Mouse (Mus musculus): Measurements from ENCODE around the gene Slit3. TPM values are rescaled to one million over a fixed set of nuclear protein-coding genes. Genes with fewer than 3 reads are reported as not detected.

Gene Slit3
- polyA plus RNA-seq, 1 experiment from 2014 or later = 13.0 TPM

- Histone ChIP-seq H3K4me2 (no peak overlapping the region), H3K4me1 (replicated peaks) (no peaks in the 10 kb centered on the region), H3K9me3 (no peaks in the 10 kb centered on the region), H3K27ac (replicated peaks) (no peak overlapping the region), H3K27me3 (no peaks in the 10 kb centered on the region), H3K4me3 (no peak overlapping the region), H3K36me3 (peaks cover 6% of the 10 kb centered on the region; the same call in 1 of the 2 replicates), H3K9ac (no peak overlapping the region)
- no peak for ATAC-seq (ENCODE audit: low FRiP score, low read depth)
- 95% methylated on average over 5 of the region's 5 CpGs for WGBS
Measured at GRCm38 (mm10) chr11:35704927-35705326, 583.9 kb downstream of the Slit3 start.

GRCm38 (mm10) chr11:35707431-35707830 is 586.4 kb downstream of the Slit3 start:
- Histone ChIP-seq H3K9ac (no peak overlapping the region), H3K4me2 (no peak overlapping the region), H3K9me3 (no peaks in the 10 kb centered on the region), H3K36me3 (peaks cover 6% of the 10 kb centered on the region; the same call in 1 of the 2 replicates), H3K4me1 (replicated peaks) (no peaks in the 10 kb centered on the region), H3K27ac (replicated peaks) (no peak overlapping the region), H3K27me3 (no peaks in the 10 kb centered on the region), H3K4me3 (no peak overlapping the region)
- 96% methylated on average over 12 of the region's 12 CpGs for WGBS
- ATAC-seq (ENCODE audit: low FRiP score, low read depth) = no peak

- Histone ChIP-seq H3K4me2 (no peak overlapping the region), H3K9me3 (no peaks in the 10 kb centered on the region), H3K27ac (replicated peaks) (no peak overlapping the region), H3K4me1 (replicated peaks) (no peaks in the 10 kb centered on the region), H3K4me3 (no peak overlapping the region), H3K36me3 (no peaks in the 10 kb centered on the region), H3K27me3 (no peaks in the 10 kb centered on the region), H3K9ac (no peak overlapping the region)
- ATAC-seq (ENCODE audit: low FRiP score, low read depth) = no peak
- WGBS = 88% methylated on average over 6 of the region's 6 CpGs
Measured at GRCm38 (mm10) chr11:35711314-35711713, 590.3 kb downstream of the Slit3 start.

- Histone ChIP-seq H3K36me3 (no peaks in the 10 kb centered on the region), H3K4me2 (no peak overlapping the region), H3K9me3 (no peaks in the 10 kb centered on the region), H3K9ac (no peak overlapping the region), H3K27me3 (no peaks in the 10 kb centered on the region), H3K4me1 (replicated peaks) (no peaks in the 10 kb centered on the region), H3K4me3 (no peak overlapping the region), H3K27ac (replicated peaks) (no peak overlapping the region)
- no peak for ATAC-seq (ENCODE audit: low FRiP score, low read depth)
- WGBS = 92% methylated on average over 1 of the region's 1 CpGs
Measured at GRCm38 (mm10) chr11:35718881-35719280, 597.9 kb downstream of the Slit3 start.

- Histone ChIP-seq H3K36me3 (no peaks in the 10 kb centered on the region), H3K27ac (replicated peaks) (no peak overlapping the region), H3K4me1 (replicated peaks) (no peaks in the 10 kb centered on the region), H3K4me3 (no peak overlapping the region), H3K4me2 (no peak overlapping the region), H3K27me3 (no peaks in the 10 kb centered on the region), H3K9ac (no peak overlapping the region), H3K9me3 (no peaks in the 10 kb centered on the region)
- no peak for ATAC-seq (ENCODE audit: low FRiP score, low read depth)
- 87% methylated on average over 5 of the region's 5 CpGs for WGBS
Measured at GRCm38 (mm10) chr11:35723876-35724275, 602.9 kb downstream of the Slit3 start.

GRCm38 (mm10) chr11:35726341-35726846 is 605.4 kb downstream of the Slit3 start:
- ATAC-seq (ENCODE audit: low FRiP score, low read depth) = no peak
- 68% methylated on average over 8 of the region's 8 CpGs for WGBS

GRCm38 (mm10) chr11:35728200-35728599 is 607.2 kb downstream of the Slit3 start:
- H3K27me3 ChIP-seq = no peaks in the 10 kb centered on the region
- no peaks in the 10 kb centered on the region for H3K9me3 ChIP-seq
- ATAC-seq (ENCODE audit: low FRiP score, low read depth) = no peak
- no peak overlapping the region for H3K4me3 ChIP-seq
- no peak overlapping the region for H3K4me2 ChIP-seq
- H3K9ac ChIP-seq = no peak overlapping the region
- WGBS = 97% methylated on average over 1 of the region's 1 CpGs
- peaks cover 5% of the 10 kb centered on the region; the same call in 1 of the 2 replicates for H3K4me1 ChIP-seq (replicated peaks)
- no peak overlapping the region for H3K27ac ChIP-seq (replicated peaks)
- H3K36me3 ChIP-seq = no peaks in the 10 kb centered on the region

More at GRCm38 (mm10) chr11:35726341-35726846, 605.4 kb downstream of the Slit3 start:
- H3K9me3 ChIP-seq = no peaks in the 10 kb centered on the region
- no peak overlapping the region for H3K27ac ChIP-seq (replicated peaks)
- no peaks in the 10 kb centered on the region for H3K36me3 ChIP-seq
- no peaks in the 10 kb centered on the region for H3K27me3 ChIP-seq
- peaks cover 5% of the 10 kb centered on the region; the same call in 1 of the 2 replicates for H3K4me1 ChIP-seq (replicated peaks)
- H3K4me3 ChIP-seq = no peak overlapping the region
- H3K4me2 ChIP-seq = no peak overlapping the region
- H3K9ac ChIP-seq = no peak overlapping the region

- Histone ChIP-seq H3K36me3 (no peaks in the 10 kb centered on the region), H3K4me1 (replicated peaks) (peaks cover 5% of the 10 kb centered on the region; the same call in 1 of the 2 replicates), H3K27ac (replicated peaks) (no peak overlapping the region), H3K9me3 (no peaks in the 10 kb centered on the region), H3K9ac (no peak overlapping the region), H3K4me3 (no peak overlapping the region), H3K4me2 (no peak overlapping the region), H3K27me3 (no peaks in the 10 kb centered on the region)
- ATAC-seq (ENCODE audit: low FRiP score, low read depth) = no peak
- 29% methylated on average over 5 of the region's 5 CpGs for WGBS
Measured at GRCm38 (mm10) chr11:35729186-35729585, 608.2 kb downstream of the Slit3 start.

GRCm38 (mm10) chr11:35732366-35732765 is 611.3 kb downstream of the Slit3 start:
- WGBS = 69% methylated on average over 1 of the region's 1 CpGs
- H3K27me3 ChIP-seq = no peaks in the 10 kb centered on the region
- no peak overlapping the region for H3K9ac ChIP-seq
- no peaks in the 10 kb centered on the region for H3K9me3 ChIP-seq
- ATAC-seq (ENCODE audit: low FRiP score, low read depth) = no peak
- H3K36me3 ChIP-seq = no peaks in the 10 kb centered on the region
- no peak overlapping the region for H3K4me2 ChIP-seq
- H3K4me1 ChIP-seq (replicated peaks) = peaks cover 5% of the 10 kb centered on the region; the same call in 1 of the 2 replicates
- no peak overlapping the region for H3K4me3 ChIP-seq
- H3K27ac ChIP-seq (replicated peaks) = no peak overlapping the region

- Histone ChIP-seq H3K36me3 (no peaks in the 10 kb centered on the region), H3K27ac (replicated peaks) (no peak overlapping the region), H3K9me3 (no peaks in the 10 kb centered on the region), H3K4me3 (no peak overlapping the region), H3K4me2 (no peak overlapping the region), H3K27me3 (no peaks in the 10 kb centered on the region), H3K4me1 (replicated peaks) (no peaks in the 10 kb centered on the region), H3K9ac (no peak overlapping the region)
- ATAC-seq (ENCODE audit: low FRiP score, low read depth) = no peak
- WGBS = 74% methylated on average over 2 of the region's 2 CpGs
Measured at GRCm38 (mm10) chr11:35736817-35737216, 615.8 kb downstream of the Slit3 start.

GRCm38 (mm10) chr11:35737262-35737661 is 616.2 kb downstream of the Slit3 start:
- ATAC-seq (ENCODE audit: low FRiP score, low read depth) = no peak
- Histone ChIP-seq H3K27me3 (no peaks in the 10 kb centered on the region), H3K27ac (replicated peaks) (no peak overlapping the region), H3K4me1 (replicated peaks) (no peaks in the 10 kb centered on the region), H3K9ac (no peak overlapping the region), H3K4me3 (no peak overlapping the region), H3K4me2 (no peak overlapping the region), H3K36me3 (no peaks in the 10 kb centered on the region), H3K9me3 (no peaks in the 10 kb centered on the region)
- WGBS = 98% methylated on average over 2 of the region's 2 CpGs

- Histone ChIP-seq H3K4me3 (no peak overlapping the region), H3K36me3 (no peaks in the 10 kb centered on the region), H3K9ac (no peak overlapping the region), H3K4me1 (replicated peaks) (no peaks in the 10 kb centered on the region), H3K27ac (replicated peaks) (no peak overlapping the region), H3K27me3 (no peaks in the 10 kb centered on the region), H3K4me2 (no peak overlapping the region), H3K9me3 (no peaks in the 10 kb centered on the region)
- no peak for ATAC-seq (ENCODE audit: low FRiP score, low read depth)
- WGBS = 77% methylated on average over 3 of the region's 3 CpGs
Measured at GRCm38 (mm10) chr11:35738102-35738501, 617.1 kb downstream of the Slit3 start.

- H3K4me2 ChIP-seq = no peak overlapping the region
- H3K36me3 ChIP-seq = no peaks in the 10 kb centered on the region
- H3K9ac ChIP-seq = no peak overlapping the region
- no peak for ATAC-seq (ENCODE audit: low FRiP score, low read depth)
- no peaks in the 10 kb centered on the region for H3K9me3 ChIP-seq
- no peak overlapping the region for H3K4me3 ChIP-seq
- 84% methylated on average over 6 of the region's 6 CpGs for WGBS
- H3K27me3 ChIP-seq = no peaks in the 10 kb centered on the region
- no peak overlapping the region for H3K27ac ChIP-seq (replicated peaks)
- H3K4me1 ChIP-seq (replicated peaks) = no peaks in the 10 kb centered on the region
Measured at GRCm38 (mm10) chr11:35743586-35743985, 622.6 kb downstream of the Slit3 start.
